Mouse (Mus musculus) lung, postnatal 0 days (tissue): Measurements from ENCODE around the gene Urm1. TPM values are rescaled to one million over a fixed set of nuclear protein-coding genes. Genes with fewer than 3 reads are reported as not detected.

Experiments
- ATAC-seq: fragments of 200-750 bp; cut with Nextera tagmentation; 2 replicates; pipeline ENCODE4 v1.8.0; 2017; ENCODE audit warnings: moderate library complexity
- DNase-seq: peaks from one replicate; pipeline ENCODE4 v3.0.0-alpha.2; 2016; ENCODE audit warnings: low spot score
- H3K27ac ChIP-seq: fragments of 300-500 bp; sonication (generic); 2 replicates; pipeline ENCODE4 v1.5.1; 2014; ENCODE audit warnings: antibody characterized with exemption, mild to moderate bottlenecking, low read length, mixed read lengths
- H3K27me3 ChIP-seq: fragments of 300-500 bp; sonication (generic); replicated peaks from 2 replicates; pipeline ENCODE4 v1.6.1; 2014; ENCODE audit warnings: low read length, mixed read lengths; ENCODE audit not compliant: insufficient read depth
- H3K36me3 ChIP-seq: fragments of 300-500 bp; sonication (generic); 2 replicates; pipeline ENCODE4 v1.6.1; 2014; ENCODE audit warnings: low read length, mixed read lengths; ENCODE audit not compliant: insufficient read depth
- H3K4me1 ChIP-seq: fragments of 300-500 bp; sonication (generic); 2 replicates; pipeline ENCODE4 v1.6.1; 2014; ENCODE audit warnings: antibody characterized with exemption, low read depth, low read length, mixed read lengths; ENCODE audit not compliant: insufficient read depth
- H3K4me2 ChIP-seq: fragments of 300-500 bp; sonication (generic); replicated peaks from 2 replicates; pipeline ENCODE4 v1.6.1; 2014; ENCODE audit warnings: low read depth, mild to moderate bottlenecking, low read length, moderate library complexity, mixed read lengths
- H3K4me3 ChIP-seq: fragments of 300-500 bp; sonication (generic); 2 replicates; pipeline ENCODE4 v1.5.1; 2014; ENCODE audit warnings: low read depth, low read length
- H3K9ac ChIP-seq: fragments of 300-500 bp; sonication (generic); replicated peaks from 2 replicates; pipeline ENCODE4 v1.6.1; 2014; ENCODE audit warnings: low read depth, mild to moderate bottlenecking
- H3K9me3 ChIP-seq: fragments of 300-500 bp; sonication (generic); 2 replicates; pipeline ENCODE4 v1.6.1; 2016; ENCODE audit warnings: low read length, mixed read lengths
- CTCF ChIP-seq: IDR thresholded peaks from 2 replicates; pipeline ENCODE4 v1.5.1; 2016; ENCODE audit warnings: antibody characterized with exemption, mild to moderate bottlenecking
- EP300 ChIP-seq: IDR thresholded peaks from 2 replicates; pipeline ENCODE4 v1.6.1; 2016; ENCODE audit warnings: antibody characterized with exemption, mild to moderate bottlenecking, control low read depth
- WGBS: fragments of 180-500 bp; shearing (Covaris S2); extraction: QIAGEN DNeasy Blood & Tissue Kit; methylation state at CpG from one replicate; pipeline ENCODE4 v1.1.7; 2014; 5-methylcytosine and 5-hydroxymethylcytosine counted together
- polyA plus RNA-seq: library from polyadenylated mRNA; unstranded; fragments of >200 nt; fragmentation: Nextera tagmentation; extraction: Ambion mirVana; gene quantifications from 2 replicates; pipeline ENCODE4 v1.2.1, GENCODE M21; 2015

The Urm1 gene
- polyA plus RNA-seq, 1 experiment from 2014 or later, result 19.0 TPM

GRCm38 (mm10) chr2:29857341-29857740, 37.5 kb downstream of the Urm1 start:
- no peak overlapping the region for H3K4me2 ChIP-seq
- no peak overlapping the region for H3K27ac ChIP-seq
- H3K27me3 ChIP-seq, result no peaks in the 10 kb centered on the region
- H3K9me3 ChIP-seq, result no peaks in the 10 kb centered on the region
- ATAC-seq, result no peak
- no peaks in the 10 kb centered on the region for H3K4me1 ChIP-seq
- no peaks in the 10 kb centered on the region for H3K36me3 ChIP-seq
- no peak for DNase-seq
- 29% methylated on average over 2 of the region's 2 CpGs for WGBS
- H3K4me3 ChIP-seq, result no peak overlapping the region
- no peak for TF ChIP-seq EP300
- TF ChIP-seq CTCF, result no peak
- H3K9ac ChIP-seq, result no peak overlapping the region

DNA sequence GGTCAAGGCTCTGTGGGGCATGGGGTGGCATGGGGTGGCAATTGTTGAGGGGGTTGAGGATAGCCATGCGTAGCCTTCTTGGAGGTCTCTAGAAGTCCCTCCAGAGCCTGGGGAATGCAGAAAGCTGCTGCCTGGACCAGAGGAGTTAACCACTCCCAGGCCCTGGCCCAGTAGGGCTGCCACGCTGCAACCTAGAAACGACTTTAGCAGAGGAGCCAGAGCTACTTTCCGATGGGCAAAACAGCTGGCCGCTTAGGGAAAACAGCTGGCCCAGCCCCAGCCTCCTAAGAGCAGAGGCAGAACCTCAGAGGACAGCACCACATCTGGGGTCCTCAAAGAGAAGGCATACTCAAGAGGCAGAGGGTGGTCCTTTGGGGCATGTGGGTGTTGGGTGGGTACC, 38.1 kb downstream of the Urm1 start:
- WGBS, result 82% methylated on average over 5 of the region's 5 CpGs
- no peaks in the 10 kb centered on the region for H3K9me3 ChIP-seq

DNA sequence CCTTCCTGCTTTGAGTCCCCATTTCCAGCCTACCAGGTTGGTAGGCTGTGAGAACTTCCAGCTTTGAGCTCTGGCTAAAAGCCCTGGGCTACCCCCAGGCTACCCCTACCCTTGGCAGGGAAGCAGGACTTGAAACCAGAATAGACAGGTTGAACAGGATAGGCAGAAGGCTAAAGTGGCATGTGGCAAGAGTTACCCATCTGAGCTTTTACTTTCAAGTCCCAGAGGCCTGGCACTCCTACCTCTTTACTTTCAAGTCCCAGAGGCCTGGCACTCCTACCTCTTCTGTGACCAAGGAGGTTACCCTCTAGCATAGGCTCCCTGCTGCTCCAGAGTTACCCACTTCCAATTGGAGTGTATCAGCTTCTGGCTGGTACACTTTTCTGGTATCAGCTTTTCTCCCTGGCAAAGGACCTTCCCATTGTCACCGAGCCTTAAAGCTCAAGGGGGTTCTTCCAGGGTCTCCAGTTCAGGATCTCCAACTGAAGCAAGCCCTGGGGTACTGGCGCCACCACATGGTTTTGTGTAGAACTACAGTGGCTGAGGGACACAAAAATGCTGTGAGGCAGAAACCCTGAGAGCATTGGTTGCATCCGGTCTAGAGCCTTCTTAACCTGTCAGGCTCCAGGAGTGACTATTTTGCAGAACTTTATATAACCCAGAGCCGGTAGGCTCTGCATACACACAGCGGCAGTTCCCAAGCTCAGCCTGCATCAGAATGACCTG, 39.0 kb downstream of the Urm1 start:
- TF ChIP-seq EP300, result no peak
- TF ChIP-seq CTCF, result peak; percentile 84
- ATAC-seq, result peak; percentile 77
- Histone ChIP-seq H3K9me3 (no peaks in the 10 kb centered on the region), H3K27me3 (no peaks in the 10 kb centered on the region), H3K4me1 (no peaks in the 10 kb centered on the region), H3K9ac (no peak overlapping the region), H3K27ac (no peak overlapping the region), H3K4me3 (no peak overlapping the region), H3K36me3 (no peaks in the 10 kb centered on the region), H3K4me2 (no peak overlapping the region)
- peak; percentile 57 for DNase-seq
- 13% methylated on average over 5 of the region's 5 CpGs for WGBS

More for the DNA sequence above, 38.1 kb downstream of the Urm1 start:
- no peak overlapping the region for H3K4me3 ChIP-seq
- H3K27ac ChIP-seq, result no peak overlapping the region
- no peaks in the 10 kb centered on the region for H3K36me3 ChIP-seq
- H3K4me1 ChIP-seq, result no peaks in the 10 kb centered on the region
- TF ChIP-seq EP300, result no peak
- TF ChIP-seq CTCF, result no peak
- DNase-seq (no peak), ATAC-seq (no peak)
- no peak overlapping the region for H3K4me2 ChIP-seq
- H3K9ac ChIP-seq, result no peak overlapping the region
- H3K27me3 ChIP-seq, result no peaks in the 10 kb centered on the region

DNA sequence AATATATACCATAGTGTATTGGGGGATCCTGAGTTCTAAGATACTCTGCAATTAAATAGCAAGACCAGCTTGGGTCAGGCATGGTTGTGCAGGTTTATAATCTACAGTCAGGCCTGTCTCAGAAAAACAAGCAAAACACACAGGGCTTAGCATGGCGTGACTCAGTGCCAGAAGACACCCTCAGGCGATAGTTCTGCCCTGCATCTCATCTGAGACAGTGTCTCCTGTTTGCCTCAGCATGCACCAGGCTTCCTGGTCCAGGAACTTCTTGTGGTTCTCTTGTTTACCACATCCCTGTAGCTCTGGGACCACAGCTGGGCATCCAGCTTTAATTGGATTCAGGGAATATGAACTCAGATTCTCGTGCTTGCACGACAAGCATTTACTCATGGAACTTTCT, 45.2 kb downstream of the Urm1 start:
- Histone ChIP-seq H3K27ac (no peak overlapping the region), H3K4me2 (no peak overlapping the region), H3K4me1 (no peaks in the 10 kb centered on the region), H3K9ac (no peak overlapping the region), H3K36me3 (no peaks in the 10 kb centered on the region), H3K4me3 (no peak overlapping the region), H3K9me3 (no peaks in the 10 kb centered on the region), H3K27me3 (no peaks in the 10 kb centered on the region)
- 73% methylated on average over 4 of the region's 4 CpGs for WGBS
- ATAC-seq (no peak), DNase-seq (no peak)
- no peak for TF ChIP-seq EP300
- no peak for TF ChIP-seq CTCF

DNA sequence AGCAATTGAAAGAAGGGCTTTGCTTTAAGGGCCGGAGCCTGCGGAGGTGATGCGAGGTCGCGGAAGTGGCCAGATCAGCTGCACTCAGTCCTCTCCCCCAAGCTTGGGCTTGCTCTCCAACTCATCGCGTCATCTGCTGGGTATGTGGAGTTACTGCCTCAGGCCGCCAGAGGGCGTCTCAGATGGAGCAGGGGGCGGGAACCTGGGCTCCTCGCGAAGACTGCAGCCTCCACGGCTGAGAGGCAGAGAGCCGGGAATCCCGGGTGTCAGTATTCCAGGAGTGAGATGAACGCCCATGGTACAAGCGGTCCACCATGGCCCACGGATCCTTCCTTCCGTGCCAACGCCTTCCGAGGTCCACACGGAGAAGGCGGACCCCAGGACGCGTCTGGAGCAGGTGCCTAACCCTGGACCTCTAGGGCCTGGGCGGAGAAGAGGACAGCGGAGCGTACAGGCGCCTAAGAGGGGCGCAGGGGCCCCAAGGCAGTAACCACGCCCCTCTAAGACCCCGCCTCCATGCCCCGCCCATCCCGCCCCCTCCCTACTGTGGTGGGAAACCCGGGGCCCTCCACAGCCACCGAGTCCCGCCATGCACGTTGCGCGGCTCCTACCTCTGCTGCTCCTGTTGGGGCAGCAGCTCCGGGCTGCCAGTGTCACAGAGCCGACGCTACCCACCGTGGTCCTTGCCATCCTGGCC, 49.2 kb downstream of the Urm1 start, which contains the start of gene Cercam:
Gene Cercam (plus strand): TSS at position 216 of the 697 bp plus-strand sequence.
- H3K27ac ChIP-seq, result no peak within 1 kb of the TSS
- peak within 1 kb of the TSS; percentile 48 for H3K4me3 ChIP-seq
- ATAC-seq, result peak; percentile 95
- H3K27me3 ChIP-seq, result no peaks in the 10 kb centered on the region
- no peaks in the 10 kb centered on the region for H3K9me3 ChIP-seq
- peak within 1 kb of the TSS; percentile 95 for H3K4me2 ChIP-seq
- TF ChIP-seq CTCF, result peak; percentile 94
- no peak for TF ChIP-seq EP300
- no peaks in the 10 kb centered on the region for H3K4me1 ChIP-seq
- peak; percentile 92 for DNase-seq
- 0 out of 2 replicates have a peak within 1 kb of the TSS, but pooled peaks have one; percentile 34 for H3K9ac ChIP-seq
- WGBS, result under 1% methylated on average over 32 of the region's 44 CpGs
- H3K36me3 ChIP-seq, result no peaks in the 10 kb centered on the region

GRCm38 (mm10) chr2:29869646-29870451, 50.0 kb downstream of the Urm1 start:
- Histone ChIP-seq H3K9me3 (no peaks in the 10 kb centered on the region), H3K27me3 (no peaks in the 10 kb centered on the region), H3K4me1 (no peaks in the 10 kb centered on the region), H3K4me2 (peak overlapping the region; percentile 95), H3K27ac (no peak overlapping the region), H3K9ac (0 out of 2 replicates have a peak overlapping the region, but pooled peaks have one; percentile 34), H3K4me3 (peak overlapping the region; percentile 48), H3K36me3 (no peaks in the 10 kb centered on the region)
- DNase-seq (peak; percentile 17), ATAC-seq (peak; percentile 20)
- TF ChIP-seq CTCF, result no peak
- no peak for TF ChIP-seq EP300
- WGBS, result 8% methylated on average over 17 of the region's 17 CpGs
